Comparison of ENCODE assay signal across 23 mouse cellular contexts in the genomic region with DNA sequence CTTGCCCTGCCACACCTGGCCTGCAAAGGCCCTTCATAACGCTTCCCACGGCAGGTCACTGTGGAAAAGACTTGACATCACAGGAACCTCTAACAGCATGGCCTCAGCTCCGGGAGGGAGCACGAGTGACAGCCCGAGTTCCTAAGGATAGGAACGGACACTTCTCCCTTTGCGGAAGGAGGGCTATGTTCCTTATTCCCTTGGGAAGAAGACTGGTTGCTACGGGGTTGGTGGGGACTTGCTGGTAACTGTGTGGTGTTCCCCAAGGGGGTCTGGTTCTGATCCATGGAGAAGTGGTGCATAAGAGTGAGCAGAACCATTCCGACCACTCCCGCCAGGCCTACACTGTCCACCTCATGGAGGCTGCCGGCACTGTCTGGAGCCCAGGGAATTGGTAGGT. TPM values are rescaled to one million over a fixed set of nuclear protein-coding genes. Genes with fewer than 3 reads are reported as not detected.
"Had no signal": no experiment of that assay in that cellular context is flagged by ENCODE, and none has a peak within 500 bp of the region (broad histone marks: within the 10 kb centered on the region; RNA-seq: fewer than 3 reads in every experiment).

A gene (plus strand): TSS at position 301 of the 400 bp plus-strand sequence.

- H3K4me3 ChIP-seq: lung, embryonic 15.5 days; megakaryocyte, embryonic 14.5 days; stomach, embryonic 15.5 days had no signal

- H3K4me2 ChIP-seq: lung, embryonic 15.5 days; midbrain, embryonic 11.5 days; stomach, embryonic 15.5 days had no signal

- H3K27me3 ChIP-seq: lung, embryonic 15.5 days; megakaryocyte, embryonic 14.5 days; stomach, embryonic 15.5 days had no signal

- DNase-seq: lung, adult 18-20 months; lung, postnatal 10 days; lung, postnatal 4 days; midbrain, embryonic 14.5 days; right cerebral cortex, postnatal 14 days; thymus, adult 2 months; thymus, postnatal 25 days; thymus, postnatal 4 days had no signal

- H3K9me3 ChIP-seq: lung, embryonic 15.5 days; megakaryocyte, embryonic 14.5 days; stomach, embryonic 15.5 days had no signal

- H3K9ac ChIP-seq: liver, embryonic 14.5 days; lung, embryonic 15.5 days; stomach, embryonic 15.5 days had no signal

- ATAC-seq: midbrain, embryonic 16.5 days had no signal

- H3K36me3 ChIP-seq: lung, embryonic 15.5 days; stomach, embryonic 15.5 days had no signal

- H3K27ac ChIP-seq: liver, embryonic 14.5 days; lung, embryonic 15.5 days; stomach, embryonic 15.5 days; stomach, postnatal 0 days had no signal

RNA-seq across cellular contexts. Expression of the gene that starts here (rescaled TPM):
- total RNA-seq: megakaryocyte progenitor cell, adult 5-6 weeks; neutrophil, adult 5-6 weeks had no signal
- polyA plus RNA-seq: liver, embryonic 14.5 days; liver, embryonic 16.5 days; lung, embryonic 15.5 days; midbrain, embryonic 11.5 days; midbrain, embryonic 14.5 days; midbrain, embryonic 16.5 days; neural tube, embryonic 11.5 days; neural tube, embryonic 14.5 days; spleen, adult 2 months; stomach, embryonic 15.5 days; stomach, postnatal 0 days; testis, adult 2 months; thymus, adult 2 months; urinary bladder, adult 2 months had no signal
